Mouse (Mus musculus) cerebellum, adult 2 months (tissue): Measurements from ENCODE around the gene Phykpl. TPM values are rescaled to one million over a fixed set of nuclear protein-coding genes. Genes with fewer than 3 reads are reported as not detected.

Source experiments
- DNase-seq, 2 experiments: peaks; one replicate each; pipeline ENCODE4 v3.0.0; 2021
- H3K27ac ChIP-seq: fragments of 200-500 bp; 2 replicates; pipeline ENCODE4 v1.5.1; 2012; ENCODE audit warnings: low read length, control low read depth, inconsistent platforms; ENCODE audit not compliant: insufficient read depth
- H3K27me3 ChIP-seq: fragments of 200-500 bp; 2 replicates; pipeline ENCODE4 v1.6.1; 2012; ENCODE audit warnings: inconsistent platforms, mild to moderate bottlenecking, low read length, moderate library complexity; ENCODE audit not compliant: control insufficient read depth, insufficient read depth
- H3K4me1 ChIP-seq: fragments of 200-500 bp; 2 replicates; pipeline ENCODE4 v1.6.1; 2011; ENCODE audit warnings: low read length; ENCODE audit not compliant: control insufficient read depth, insufficient read depth
- H3K4me3 ChIP-seq: fragments of 200-500 bp; replicated peaks from 2 replicates; pipeline ENCODE3; 2011; ENCODE audit warnings: mild to moderate bottlenecking, low read depth, low read length, control low read depth; ENCODE audit not compliant: insufficient read depth
- CTCF ChIP-seq: fragments of 200-500 bp; IDR thresholded peaks from 2 replicates; pipeline ENCODE4 v1.5.1; 2011; ENCODE audit warnings: low read depth, mild to moderate bottlenecking, control low read depth, low read length, moderate library complexity, borderline replicate concordance; ENCODE audit not compliant: insufficient read depth
- POLR2A ChIP-seq: fragments of 200-500 bp; IDR thresholded peaks from 2 replicates; pipeline ENCODE4 v1.6.1; 2011; ENCODE audit warnings: low read length, control low read depth, borderline replicate concordance; ENCODE audit not compliant: insufficient read depth
- WGBS: fragments of 180-500 bp; shearing (Covaris S2); methylation state at CpG from one replicate; pipeline ENCODE4 v1.1.7; 2018; 5-methylcytosine and 5-hydroxymethylcytosine counted together
- polyA plus RNA-seq: library from polyadenylated mRNA; depleted of rRNA; stranded (reverse); fragments of >200 nt; gene quantifications from 2 replicates; pipeline ENCODE4 v1.2.3, GENCODE M21; 2012

The Phykpl gene
- polyA plus RNA-seq, 1 experiment: 19.3 TPM

- 74% methylated on average over 4 of the region's 4 CpGs for WGBS
- no peak overlapping the region for H3K4me3 ChIP-seq
- no peak for DNase-seq
- no peaks in the 10 kb centered on the region; the same call in 1 of the 2 replicates for H3K4me1 ChIP-seq
- H3K27ac ChIP-seq: no peak overlapping the region
- TF ChIP-seq POLR2A: no peak
- no peak for TF ChIP-seq CTCF
- H3K27me3 ChIP-seq: no peaks in the 10 kb centered on the region
These were observed 38.7 kb upstream of the Phykpl start for GRCm38 (mm10) chr11:51545811-51546210.

GRCm38 (mm10) chr11:51551253-51551652, 33.3 kb upstream of the Phykpl start:
- H3K27me3 ChIP-seq: no peaks in the 10 kb centered on the region
- H3K27ac ChIP-seq: no peak overlapping the region
- WGBS: 57% methylated on average over 5 of the region's 5 CpGs
- H3K4me3 ChIP-seq: no peak overlapping the region
- no peak for TF ChIP-seq CTCF
- no peak for TF ChIP-seq POLR2A
- H3K4me1 ChIP-seq: no peaks in the 10 kb centered on the region; the same call in 1 of the 2 replicates
- DNase-seq: no peak

- no peak for DNase-seq
- WGBS: 18% methylated on average over 3 of the region's 3 CpGs
- Histone ChIP-seq H3K27me3 (no peaks in the 10 kb centered on the region), H3K4me3 (no peak overlapping the region), H3K4me1 (no peaks in the 10 kb centered on the region; the same call in 1 of the 2 replicates), H3K27ac (no peak overlapping the region)
- TF ChIP-seq CTCF: no peak
- TF ChIP-seq POLR2A: no peak
These were observed 32.5 kb upstream of the Phykpl start for GRCm38 (mm10) chr11:51552091-51552490.

GRCm38 (mm10) chr11:51554590-51554989, 30.0 kb upstream of the Phykpl start:
- Histone ChIP-seq H3K27me3 (no peaks in the 10 kb centered on the region), H3K27ac (no peak overlapping the region), H3K4me1 (no peaks in the 10 kb centered on the region; the same call in 1 of the 2 replicates), H3K4me3 (no peak overlapping the region)
- 72% methylated on average over 10 of the region's 10 CpGs for WGBS
- DNase-seq: no peak
- TF ChIP-seq POLR2A: no peak
- TF ChIP-seq CTCF: no peak

- Histone ChIP-seq H3K4me1 (no peaks in the 10 kb centered on the region; the same call in 1 of the 2 replicates), H3K27me3 (no peaks in the 10 kb centered on the region), H3K27ac (no peak overlapping the region), H3K4me3 (no peak overlapping the region)
- TF ChIP-seq CTCF (no peak), POLR2A (no peak)
- WGBS: 35% methylated on average over 2 of the region's 2 CpGs
- DNase-seq: no peak
These were observed 29.5 kb upstream of the Phykpl start for GRCm38 (mm10) chr11:51555066-51555465.

GRCm38 (mm10) chr11:51563276-51563675, 21.3 kb upstream of the Phykpl start:
- 93% methylated on average over 1 of the region's 1 CpGs for WGBS
- Histone ChIP-seq H3K27ac (no peak overlapping the region), H3K4me1 (no peaks in the 10 kb centered on the region), H3K27me3 (no peaks in the 10 kb centered on the region), H3K4me3 (no peak overlapping the region)
- no peak for DNase-seq
- TF ChIP-seq CTCF: no peak

GRCm38 (mm10) chr11:51565062-51565461, 19.5 kb upstream of the Phykpl start:
- no peak overlapping the region for H3K4me3 ChIP-seq
- WGBS: 35% methylated on average over 3 of the region's 3 CpGs
- no peaks in the 10 kb centered on the region for H3K4me1 ChIP-seq
- TF ChIP-seq CTCF (no peak), POLR2A (no peak)
- DNase-seq: no peak
- no peaks in the 10 kb centered on the region for H3K27me3 ChIP-seq
- no peak overlapping the region for H3K27ac ChIP-seq

- no peak overlapping the region for H3K4me3 ChIP-seq
- no peaks in the 10 kb centered on the region for H3K27me3 ChIP-seq
- H3K4me1 ChIP-seq: no peaks in the 10 kb centered on the region
- TF ChIP-seq CTCF: no peak
- no peak for TF ChIP-seq POLR2A
- 94% methylated on average over 6 of the region's 6 CpGs for WGBS
- DNase-seq: no peak
- H3K27ac ChIP-seq: no peak overlapping the region
These were observed 18.6 kb upstream of the Phykpl start for GRCm38 (mm10) chr11:51565951-51566350.
